Mouse (Mus musculus): ENCODE measurements around the gene Epb41l1.
"Not testable (repeated sequence)": the region's sequence is repeated elsewhere in the genome, so short reads cannot be mapped to it uniquely, and the experiment has no call there.

Gene Epb41l1

DNA sequence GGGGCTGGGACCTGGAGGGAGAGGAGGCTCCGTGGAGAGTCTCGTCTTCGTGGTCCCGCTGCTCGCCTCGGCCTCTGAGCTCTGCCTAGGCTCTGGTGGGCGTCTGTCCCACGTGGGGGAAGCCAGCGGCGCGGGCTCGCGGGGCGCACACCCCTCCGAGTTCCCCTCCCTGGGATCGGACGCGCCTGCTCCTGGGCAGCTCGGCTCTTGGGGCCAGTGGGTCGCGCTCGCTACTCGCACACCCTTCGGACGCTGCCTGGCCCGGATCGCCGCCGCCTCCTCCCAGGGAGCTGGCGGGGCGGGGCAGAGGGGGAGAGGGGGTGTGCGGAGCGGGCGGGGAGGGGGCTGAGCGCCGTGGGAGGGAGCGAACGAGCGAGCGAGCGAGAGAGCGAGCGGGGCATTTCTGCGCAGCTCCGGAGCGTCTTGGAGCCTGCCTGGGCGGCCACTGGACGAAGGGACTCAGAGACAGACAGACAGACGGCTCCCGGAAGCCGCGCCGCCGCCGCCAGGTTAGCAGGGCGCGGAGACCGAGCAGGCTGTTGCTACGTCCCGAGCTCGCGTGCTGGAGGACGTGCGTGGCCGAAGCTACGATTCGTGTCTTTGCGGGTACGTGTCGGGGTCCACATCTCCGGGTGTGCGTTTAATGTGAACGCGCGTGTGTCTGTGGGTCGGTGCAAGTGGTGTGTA, at the start of gene Epb41l1:
TSS of gene Epb41l1 (plus strand) at position 216 of the 687 bp plus-strand sequence.
- DNase-seq (ENCODE audit: low read depth) = no peak

- DNase-seq (ENCODE audit: low read depth) = no peak
Measured at GRCm38 (mm10) chr2:156376956-156377355, 43.8 kb upstream of the Epb41l1 start.

GRCm38 (mm10) chr2:156379929-156380328, 40.8 kb upstream of the Epb41l1 start:
- DNase-seq (ENCODE audit: low read depth) = no peak

- no peak for DNase-seq (ENCODE audit: low read depth)
Measured at GRCm38 (mm10) chr2:156381350-156381749, 39.4 kb upstream of the Epb41l1 start.

DNA sequence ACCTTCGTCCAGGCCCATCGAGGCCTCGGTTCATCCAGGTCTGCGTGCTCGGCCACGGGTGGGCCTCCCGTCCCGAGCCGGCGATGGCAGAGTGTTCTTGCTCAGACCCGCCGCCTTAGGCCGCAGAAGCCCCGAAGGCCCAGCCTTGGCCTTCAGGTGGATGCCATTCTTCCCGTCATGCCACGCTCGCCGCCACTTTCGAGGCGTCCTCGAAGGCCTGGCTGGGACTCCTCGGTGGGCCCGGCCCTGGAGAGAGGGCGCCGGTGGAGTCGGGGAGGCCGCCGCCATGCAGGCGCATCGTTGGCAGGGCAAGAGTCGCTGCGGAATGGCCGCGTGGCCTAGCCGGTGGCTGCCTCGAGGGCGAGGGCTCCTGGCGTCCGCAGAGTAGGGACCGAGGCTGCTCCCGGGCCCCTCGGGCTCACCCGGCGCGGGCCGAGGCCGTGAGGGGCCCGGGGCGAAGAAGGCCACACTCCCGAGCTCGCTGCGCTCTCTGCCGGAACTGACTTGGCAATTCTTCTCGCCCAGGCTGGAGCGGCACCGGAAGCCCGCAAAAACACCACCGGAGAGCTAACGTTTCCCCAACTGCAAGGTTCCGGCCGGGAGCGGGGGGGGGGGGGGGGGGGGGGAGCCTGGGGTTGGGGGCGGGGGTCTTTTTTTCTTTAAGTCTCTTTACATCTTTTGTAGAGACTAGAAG, 28.1 kb upstream of the Epb41l1 start:
- not testable (repeated sequence) for DNase-seq (ENCODE audit: low read depth)

DNA sequence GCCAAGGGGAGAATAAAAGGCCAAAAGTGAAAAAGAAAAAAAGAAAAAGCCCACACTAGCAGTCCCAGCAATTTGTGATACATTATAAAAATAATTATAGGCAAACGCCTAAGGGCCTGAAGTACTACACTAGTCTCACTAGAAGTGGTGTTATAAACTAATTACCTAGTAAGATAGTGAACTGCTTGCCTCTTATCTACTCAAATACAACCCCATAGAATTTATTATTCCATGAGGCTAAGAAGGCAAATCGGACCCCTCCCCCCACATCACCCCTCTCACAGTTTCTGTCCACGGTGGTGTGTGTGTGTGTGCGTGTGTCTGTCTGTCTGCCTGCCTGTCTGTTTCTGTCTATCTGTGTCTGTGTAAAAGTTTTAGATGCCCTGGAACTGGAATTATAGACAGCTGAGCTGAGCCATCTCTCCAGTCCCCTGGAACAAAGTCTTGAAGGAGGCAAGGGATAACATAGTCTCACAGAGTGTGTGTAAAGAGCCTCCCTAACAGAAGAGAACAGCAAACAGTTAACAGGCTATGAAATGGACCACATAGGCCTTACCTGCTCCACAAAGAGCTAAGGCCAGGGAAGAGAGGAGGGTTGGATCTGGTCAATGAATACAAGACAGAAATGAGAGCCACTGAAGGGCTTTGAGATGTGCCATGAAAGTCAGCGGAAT, 27.4 kb upstream of the Epb41l1 start:
- DNase-seq (ENCODE audit: low read depth) = no peak

DNA sequence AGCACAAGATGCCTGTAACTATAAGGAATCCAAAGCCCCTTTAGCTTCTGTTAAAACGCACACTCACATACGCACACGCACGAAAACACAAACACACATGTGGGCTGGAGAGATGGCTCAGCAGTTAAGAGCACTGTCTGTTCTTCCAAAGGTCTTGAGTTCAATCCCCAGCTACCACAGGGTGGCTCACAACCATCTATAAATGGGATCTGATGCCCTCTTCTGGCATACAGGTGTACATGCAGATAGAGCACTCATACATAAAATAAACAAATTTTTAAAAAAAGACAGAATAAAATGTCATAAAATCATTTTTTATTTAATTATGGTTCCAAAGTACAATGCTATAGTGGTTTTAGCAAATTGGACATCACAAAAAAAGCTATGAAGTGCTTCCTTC, 26.4 kb upstream of the Epb41l1 start:
- no peak for DNase-seq (ENCODE audit: low read depth)

DNA sequence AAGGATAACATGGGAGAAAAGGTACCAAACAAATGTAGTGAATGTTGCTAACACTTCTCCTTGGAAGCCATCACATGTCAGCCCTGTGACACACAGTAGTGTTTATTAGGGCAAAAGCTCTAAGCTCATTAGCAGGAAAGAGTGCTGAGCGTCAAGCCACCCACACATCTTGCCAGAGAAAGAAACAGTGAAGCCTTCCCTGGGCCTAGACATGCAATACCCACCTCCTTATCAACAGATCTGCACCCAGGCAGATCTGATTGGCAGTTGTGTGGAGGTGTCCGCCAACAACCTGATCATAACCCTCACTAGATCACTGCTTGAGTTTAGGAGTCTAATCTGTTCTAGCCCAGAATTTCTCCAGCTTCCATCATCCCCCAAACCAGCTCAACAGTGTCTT, 24.6 kb upstream of the Epb41l1 start:
- no peak for DNase-seq (ENCODE audit: low read depth)

- DNase-seq (ENCODE audit: low read depth) = no peak
Measured at GRCm38 (mm10) chr2:156397988-156398387, 22.7 kb upstream of the Epb41l1 start.

DNA sequence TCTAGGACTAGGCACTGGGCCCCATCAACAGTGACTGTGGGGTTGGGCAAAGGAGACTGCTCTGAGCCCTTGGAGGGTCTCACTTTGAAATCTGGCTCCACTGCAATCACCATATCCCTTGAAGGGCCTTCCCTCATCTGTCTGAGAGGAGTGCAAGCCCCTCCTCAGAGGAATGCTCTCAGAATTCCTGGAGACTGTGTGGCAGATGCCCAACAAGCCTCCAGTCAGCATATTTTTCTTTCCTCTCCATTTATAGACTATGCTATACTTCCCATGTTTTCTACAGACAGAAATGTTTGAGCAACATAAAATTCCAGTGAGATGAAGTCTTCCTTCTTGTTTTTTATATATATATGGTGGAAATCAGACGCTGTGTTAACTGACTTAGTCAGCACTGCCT, 21.2 kb upstream of the Epb41l1 start:
- no peak for DNase-seq (ENCODE audit: low read depth)

GRCm38 (mm10) chr2:156401331-156401730, 19.4 kb upstream of the Epb41l1 start:
- DNase-seq (ENCODE audit: low read depth) = no peak

- DNase-seq (ENCODE audit: low read depth) = no peak
Measured at GRCm38 (mm10) chr2:156402036-156402435, 18.7 kb upstream of the Epb41l1 start.

DNA sequence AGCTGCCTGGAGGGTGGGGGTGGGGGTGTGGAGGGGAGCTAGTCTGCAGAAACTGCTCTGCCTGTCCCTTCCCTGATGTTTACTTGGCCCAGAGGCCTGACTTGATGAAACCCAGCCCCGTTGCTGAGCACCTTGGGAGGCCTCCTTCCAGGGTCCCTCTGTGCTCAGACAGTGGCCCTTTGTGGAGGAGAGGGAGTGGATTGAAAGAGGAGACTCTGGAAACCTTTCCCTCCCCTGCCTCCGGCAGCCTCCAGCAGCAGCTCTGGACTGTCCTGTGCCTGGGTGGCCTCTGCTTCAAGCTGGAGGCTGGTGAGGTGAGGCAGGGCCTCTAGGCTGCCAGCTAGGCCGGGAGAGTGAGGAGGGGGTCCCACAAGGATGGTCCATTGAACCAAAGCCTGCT, 13.7 kb upstream of the Epb41l1 start:
- DNase-seq (ENCODE audit: low read depth) = no peak

DNA sequence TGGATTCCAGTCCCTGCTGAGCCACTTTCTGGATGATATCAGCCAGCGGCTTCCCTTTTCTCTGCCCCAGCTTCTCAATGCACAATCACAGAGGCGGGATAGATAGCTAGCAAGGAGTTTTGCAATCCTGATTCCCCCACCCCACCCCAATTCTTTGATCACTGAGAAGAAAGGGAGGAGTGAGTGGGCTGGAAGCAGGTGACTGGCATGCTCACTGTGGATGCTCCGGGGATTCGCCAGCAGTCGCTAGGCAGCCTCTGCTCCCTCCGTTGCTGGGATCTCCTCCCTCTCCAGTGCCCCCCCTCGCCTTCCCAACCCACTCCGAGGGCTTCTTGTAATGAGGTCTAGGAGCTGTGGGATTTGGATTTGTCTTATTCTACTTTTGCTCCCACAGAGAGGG, 12.5 kb upstream of the Epb41l1 start:
- no peak for DNase-seq (ENCODE audit: low read depth)

DNA sequence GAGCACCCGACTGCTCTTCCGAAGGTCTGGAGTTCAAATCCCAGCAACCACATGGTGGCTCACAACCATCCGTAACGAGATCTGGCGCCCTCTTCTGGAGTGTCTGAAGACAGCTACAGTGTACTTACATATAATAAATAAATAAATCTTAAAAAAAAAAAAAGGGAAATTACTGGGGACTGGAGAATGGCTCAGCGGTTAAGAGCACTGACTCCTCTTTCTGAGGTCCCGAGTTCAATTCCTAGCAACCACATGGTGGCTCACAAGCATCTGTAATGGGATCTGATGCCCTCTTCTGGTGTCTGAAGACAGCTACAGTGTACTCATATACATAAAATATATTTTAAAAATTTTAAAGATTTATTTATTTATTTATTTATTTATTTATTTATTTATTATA, 9.4 kb upstream of the Epb41l1 start:
- DNase-seq (ENCODE audit: low read depth) = not testable (repeated sequence)

DNA sequence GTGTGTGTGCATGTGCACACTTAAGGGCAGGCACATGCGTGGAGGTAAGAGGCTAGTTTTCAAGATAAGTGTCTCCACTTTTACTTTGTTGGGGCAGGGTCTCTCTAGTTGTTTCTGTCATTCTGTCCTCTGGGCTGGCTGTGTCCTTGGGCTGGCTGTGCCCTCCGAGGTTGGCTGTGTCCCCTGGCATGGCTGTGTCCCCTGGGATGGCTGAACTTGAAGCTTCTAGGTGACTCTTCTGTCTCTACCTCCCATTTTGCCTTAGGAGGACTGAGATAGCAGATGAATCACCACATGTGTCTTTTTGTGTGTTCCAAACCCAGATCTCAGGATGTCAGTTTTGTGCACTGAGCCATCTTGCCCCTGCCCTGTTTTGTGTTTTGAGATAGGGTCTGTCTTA, 5.7 kb upstream of the Epb41l1 start:
- DNase-seq (ENCODE audit: low read depth) = no peak

DNA sequence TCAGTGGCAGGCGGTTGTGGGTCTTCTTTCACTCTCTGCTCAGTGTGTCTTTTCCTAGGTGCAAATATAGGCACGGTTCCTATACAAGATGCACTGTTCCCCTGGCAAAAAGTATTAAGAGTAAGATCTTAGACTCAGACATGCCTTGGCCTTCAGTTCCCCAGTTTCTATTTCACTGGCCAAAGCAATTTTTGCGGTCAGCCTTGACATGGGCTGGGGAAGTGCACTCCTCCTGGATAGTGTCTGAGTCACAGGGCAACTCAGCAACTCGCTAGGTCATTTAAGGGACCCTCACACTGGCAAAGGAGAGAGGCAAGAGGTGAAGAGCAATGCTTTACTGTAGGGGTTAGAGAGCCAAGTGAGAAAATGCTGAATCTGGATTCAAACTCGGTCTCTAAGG, 5.0 kb upstream of the Epb41l1 start:
- DNase-seq (ENCODE audit: low read depth) = peak; percentile 27

GRCm38 (mm10) chr2:156417194-156417593, 3.5 kb upstream of the Epb41l1 start:
- DNase-seq (ENCODE audit: low read depth) = no peak

- DNase-seq (ENCODE audit: low read depth) = no peak
Measured at GRCm38 (mm10) chr2:156418467-156418866, 2.2 kb upstream of the Epb41l1 start.

DNA sequence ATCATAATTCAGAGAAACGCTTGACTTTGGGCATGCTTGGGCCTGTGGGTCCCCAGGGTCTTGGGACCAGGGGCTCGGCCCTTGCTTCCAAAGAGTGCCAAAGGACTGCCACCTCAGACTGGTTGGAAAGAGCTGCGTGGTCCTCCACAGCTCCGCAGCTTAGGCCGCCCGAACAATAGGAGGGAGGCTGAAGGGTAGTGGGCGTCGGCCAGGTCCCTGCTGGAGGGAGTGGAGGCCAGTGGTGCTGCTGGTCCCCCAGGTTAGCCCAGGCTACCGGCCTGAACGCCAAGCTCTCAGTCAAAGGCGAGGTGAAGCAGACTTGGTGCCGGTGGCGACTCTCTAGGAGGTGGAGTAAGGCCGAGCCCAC, 399 bp upstream of the Epb41l1 start:
- DNase-seq (ENCODE audit: low read depth) = no peak

DNA sequence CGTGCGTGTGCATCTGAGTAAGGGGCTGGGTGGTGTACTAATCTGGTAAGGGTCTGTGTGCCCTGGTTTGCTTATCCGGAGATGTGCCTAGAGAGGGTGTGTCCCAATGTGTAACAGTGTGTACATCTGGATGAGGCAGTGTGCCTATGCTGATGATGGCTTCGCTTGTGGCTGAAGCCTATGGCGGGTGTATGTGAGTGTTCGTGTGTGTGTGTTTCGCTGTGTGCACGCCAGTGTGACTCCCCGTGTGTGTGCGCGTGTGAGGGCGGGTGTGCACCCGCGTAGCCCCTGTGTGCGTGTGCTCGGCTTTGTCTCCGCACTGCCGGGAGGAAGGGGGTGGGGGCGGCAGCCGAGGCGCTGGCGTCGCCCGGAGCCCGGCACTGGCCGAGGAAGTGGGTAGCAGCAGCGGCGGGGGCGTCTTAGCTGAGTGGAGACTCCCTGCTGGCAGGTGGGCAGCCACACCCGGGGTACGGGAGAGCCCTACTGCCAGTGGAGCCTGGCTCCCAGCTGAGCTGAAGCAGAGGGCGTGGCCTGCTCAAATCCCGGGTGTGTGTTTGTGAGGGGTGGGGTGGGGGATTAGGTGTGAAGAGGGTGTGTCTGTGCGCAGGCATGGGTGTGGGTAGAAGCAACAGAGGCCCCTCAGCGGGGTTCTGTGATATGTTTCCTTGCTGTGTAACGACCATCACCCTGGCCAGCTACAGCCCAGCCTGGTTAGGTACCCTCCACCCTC, 837 bp downstream of the Epb41l1 start:
- no peak for DNase-seq (ENCODE audit: low read depth)

- DNase-seq (ENCODE audit: low read depth) = no peak
Measured at GRCm38 (mm10) chr2:156422631-156423030, 1.9 kb downstream of the Epb41l1 start.

- DNase-seq (ENCODE audit: low read depth) = no peak
Measured at GRCm38 (mm10) chr2:156423672-156424071, 3.0 kb downstream of the Epb41l1 start.
